Mouse (Mus musculus) CD8-positive naive resting alpha-beta T cell, adult 2 months (primary cell): ENCODE data around the gene Slc26a6.

Source experiments
- DNase-seq, 2 experiments: peaks; one replicate each; pipeline ENCODE4 v3.0.0; 2022; ENCODE audit warnings: low read depth in 2 of 2, low spot score in 2 of 2

Gene Slc26a6

DNA sequence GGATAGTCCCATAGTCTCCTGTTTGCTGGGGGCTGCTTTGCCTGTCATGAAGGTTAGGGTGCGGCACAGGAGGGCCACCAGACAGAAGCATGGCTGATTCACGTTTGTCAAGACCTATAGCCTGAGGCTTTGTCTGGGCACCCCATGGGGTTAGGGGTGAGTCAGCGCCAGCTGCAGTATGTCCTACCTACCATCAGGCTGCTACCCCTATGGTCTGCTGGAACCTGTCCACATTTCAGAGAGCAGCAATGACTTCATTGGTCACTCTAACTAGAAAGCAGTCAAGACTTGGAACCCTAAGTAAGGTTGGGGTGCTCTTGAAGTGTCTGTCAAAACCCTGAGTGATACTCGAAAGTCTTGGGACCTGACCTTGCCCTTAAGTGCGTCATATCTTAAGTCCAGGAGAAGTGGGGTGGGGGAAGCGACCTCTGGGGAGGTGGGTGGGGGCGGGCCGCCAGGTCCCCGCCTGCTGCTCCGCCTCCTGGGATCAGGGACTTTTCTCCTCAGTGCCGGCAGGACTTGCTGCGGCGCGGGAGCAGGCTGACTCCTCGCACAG is 100.1 kb downstream of the Slc26a6 start, which contains the start of gene Col7a1:
Col7a1 (plus strand) TSS at position 506 of the 556 bp plus-strand sequence.
- no peak for DNase-seq

- no peak for DNase-seq
Measured at GRCm38 (mm10) chr9:108955241-108955640, 102.2 kb downstream of the Slc26a6 start.

GRCm38 (mm10) chr9:108955846-108956245 is 102.8 kb downstream of the Slc26a6 start:
- no peak for DNase-seq
